Mouse (Mus musculus): ENCODE measurements around the gene Slc4a5.
"Not testable (repeated sequence)": the region's sequence is repeated elsewhere in the genome, so short reads cannot be mapped to it uniquely, and the experiment has no call there.

Slc4a5 gene

GRCm38 (mm10) chr6:83309017-83309416, 89.4 kb downstream of the Slc4a5 start:
- no peak for DNase-seq (ENCODE audit: low read depth, low spot score)

- DNase-seq (ENCODE audit: low read depth, low spot score): no peak
These were observed 91.6 kb downstream of the Slc4a5 start for GRCm38 (mm10) chr6:83311206-83311605.

GRCm38 (mm10) chr6:83312021-83312420, 92.4 kb downstream of the Slc4a5 start:
- no peak for DNase-seq (ENCODE audit: low read depth, low spot score)

- DNase-seq (ENCODE audit: low read depth, low spot score): no peak
These were observed 92.9 kb downstream of the Slc4a5 start for GRCm38 (mm10) chr6:83312514-83312913.

- DNase-seq (ENCODE audit: low read depth, low spot score): peak; percentile 24
These were observed 95.7 kb downstream of the Slc4a5 start for GRCm38 (mm10) chr6:83315293-83315692.

- peak; percentile 78 for DNase-seq (ENCODE audit: low read depth, low spot score)
These were observed 96.4 kb downstream of the Slc4a5 start for GRCm38 (mm10) chr6:83316022-83316421.

GRCm38 (mm10) chr6:83317108-83317741, 97.6 kb downstream of the Slc4a5 start:
- peak; percentile 96 for DNase-seq (ENCODE audit: low read depth, low spot score)

GRCm38 (mm10) chr6:83321927-83322326, 102.3 kb downstream of the Slc4a5 start:
- no peak for DNase-seq (ENCODE audit: low read depth, low spot score)

- DNase-seq (ENCODE audit: low read depth, low spot score): no peak
These were observed 103.2 kb downstream of the Slc4a5 start for GRCm38 (mm10) chr6:83322794-83323193.

GRCm38 (mm10) chr6:83323652-83324419, 104.2 kb downstream of the Slc4a5 start:
- DNase-seq (ENCODE audit: low read depth, low spot score): no peak

- DNase-seq (ENCODE audit: low read depth, low spot score): peak; percentile 98
These were observed 106.1 kb downstream of the Slc4a5 start, which contains the start of the genes Mthfd2 and Mob1a for GRCm38 (mm10) chr6:83325525-83326393. Gene Mthfd2, minus strand, starts transcription at chr6:83325908. Gene Mob1a, plus strand, starts transcription at chr6:83326016.

GRCm38 (mm10) chr6:83326394-83326736, 106.7 kb downstream of the Slc4a5 start:
- peak; percentile 81 for DNase-seq (ENCODE audit: low read depth, low spot score)

- DNase-seq (ENCODE audit: low read depth, low spot score): no peak
These were observed 107.1 kb downstream of the Slc4a5 start for GRCm38 (mm10) chr6:83326761-83327160.

GRCm38 (mm10) chr6:83327591-83328190, 108.1 kb downstream of the Slc4a5 start:
- DNase-seq (ENCODE audit: low read depth, low spot score): peak; percentile 52

GRCm38 (mm10) chr6:83341387-83341786, 121.8 kb downstream of the Slc4a5 start:
- DNase-seq (ENCODE audit: low read depth, low spot score): no peak

- no peak for DNase-seq (ENCODE audit: low read depth, low spot score)
These were observed 123.3 kb downstream of the Slc4a5 start for GRCm38 (mm10) chr6:83342957-83343356.

GRCm38 (mm10) chr6:83345285-83345684, 125.7 kb downstream of the Slc4a5 start:
- not testable (repeated sequence) for DNase-seq (ENCODE audit: low read depth, low spot score)

- no peak for DNase-seq (ENCODE audit: low read depth, low spot score)
These were observed 128.3 kb downstream of the Slc4a5 start for GRCm38 (mm10) chr6:83347916-83348315.

GRCm38 (mm10) chr6:83348873-83349272, 129.2 kb downstream of the Slc4a5 start, which contains the start of gene Bola3:
Gene Bola3, plus strand, starts transcription at chr6:83349147.
- DNase-seq (ENCODE audit: low read depth, low spot score): no peak

- DNase-seq (ENCODE audit: low read depth, low spot score): peak; percentile 79
These were observed 129.8 kb downstream of the Slc4a5 start for GRCm38 (mm10) chr6:83349274-83349958.

GRCm38 (mm10) chr6:83350172-83350571, 130.5 kb downstream of the Slc4a5 start:
- no peak for DNase-seq (ENCODE audit: low read depth, low spot score)

All from 3T3-L1 (cell line).